Mouse (Mus musculus): ENCODE data around the gene Dnah8. TPM values are rescaled to one million over a fixed set of nuclear protein-coding genes. Genes with fewer than 3 reads are reported as not detected.
"Not testable (repeated sequence)": the region's sequence is repeated elsewhere in the genome, so short reads cannot be mapped to it uniquely, and the experiment has no call there.

Gene Dnah8
- total RNA-seq, 1 experiment from 2014 or later = 0.64 TPM

DNA sequence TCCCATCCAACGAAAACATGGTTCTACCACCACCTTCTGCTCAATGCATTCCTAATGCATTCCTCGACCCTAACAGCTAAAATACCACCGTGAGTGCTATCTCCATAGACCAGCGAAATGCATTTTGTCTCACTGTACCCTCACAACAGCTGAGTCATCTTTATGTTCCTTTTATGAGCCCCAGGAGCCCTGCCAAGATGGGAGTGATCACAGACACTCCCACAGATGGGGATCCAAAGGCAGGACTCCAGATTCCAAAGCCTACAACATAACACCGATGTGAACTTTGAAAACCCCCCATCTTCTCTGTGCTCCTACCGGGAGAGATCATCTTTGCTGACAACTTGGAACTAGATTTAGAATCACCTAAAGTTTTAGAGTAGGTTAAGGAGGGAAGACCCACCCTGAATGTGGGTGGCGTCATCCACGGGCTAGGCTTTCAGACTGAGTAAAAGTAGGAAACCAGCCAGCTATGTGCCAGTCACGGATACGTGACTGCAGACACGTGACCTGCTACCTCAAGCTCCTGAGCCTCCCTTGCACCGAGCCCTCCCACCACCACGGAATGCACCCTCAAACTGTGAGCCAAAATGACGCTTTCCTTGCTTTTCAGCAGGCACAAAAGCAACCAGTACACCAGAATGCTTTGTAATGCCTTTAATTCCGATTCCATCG lies 14.7 kb upstream of the Dnah8 start:
- no peak for DNase-seq

DNA sequence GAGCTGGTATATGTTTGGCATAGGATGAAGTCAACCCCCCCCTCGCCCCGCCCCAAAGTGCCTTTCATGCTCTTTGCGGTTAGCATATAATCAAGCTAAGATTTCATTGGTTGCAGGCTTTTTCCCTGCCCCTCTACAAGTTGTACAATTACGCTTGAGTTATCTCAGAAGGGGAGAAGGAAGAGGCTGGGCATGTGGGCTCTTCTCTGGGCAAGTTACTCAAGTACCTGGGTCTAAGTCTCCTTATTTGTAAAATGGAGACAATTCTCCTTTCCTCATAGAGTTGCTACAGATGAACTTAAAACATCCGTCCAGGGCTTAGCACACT lies 14.2 kb upstream of the Dnah8 start:
- DNase-seq = no peak

DNA sequence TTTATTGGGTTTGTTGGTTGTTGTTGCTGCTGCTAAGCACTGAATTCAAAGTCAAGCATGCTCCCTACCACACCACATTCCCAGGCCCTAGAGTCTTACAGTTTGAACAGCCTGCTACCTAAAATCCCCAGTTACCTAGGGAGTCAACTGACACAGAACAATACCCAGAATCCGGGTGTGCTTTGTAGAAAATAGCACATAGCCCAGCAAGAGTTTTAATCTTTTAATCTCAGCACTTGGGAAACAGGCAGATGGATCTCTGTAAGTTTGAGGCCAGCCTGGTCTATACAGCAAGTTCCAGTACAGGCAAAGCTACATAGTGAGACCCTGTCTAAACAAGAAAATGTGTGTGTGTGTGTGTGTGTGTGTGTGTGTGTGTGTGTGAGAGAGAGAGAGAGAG lies 13.4 kb upstream of the Dnah8 start:
- DNase-seq = no peak

DNA sequence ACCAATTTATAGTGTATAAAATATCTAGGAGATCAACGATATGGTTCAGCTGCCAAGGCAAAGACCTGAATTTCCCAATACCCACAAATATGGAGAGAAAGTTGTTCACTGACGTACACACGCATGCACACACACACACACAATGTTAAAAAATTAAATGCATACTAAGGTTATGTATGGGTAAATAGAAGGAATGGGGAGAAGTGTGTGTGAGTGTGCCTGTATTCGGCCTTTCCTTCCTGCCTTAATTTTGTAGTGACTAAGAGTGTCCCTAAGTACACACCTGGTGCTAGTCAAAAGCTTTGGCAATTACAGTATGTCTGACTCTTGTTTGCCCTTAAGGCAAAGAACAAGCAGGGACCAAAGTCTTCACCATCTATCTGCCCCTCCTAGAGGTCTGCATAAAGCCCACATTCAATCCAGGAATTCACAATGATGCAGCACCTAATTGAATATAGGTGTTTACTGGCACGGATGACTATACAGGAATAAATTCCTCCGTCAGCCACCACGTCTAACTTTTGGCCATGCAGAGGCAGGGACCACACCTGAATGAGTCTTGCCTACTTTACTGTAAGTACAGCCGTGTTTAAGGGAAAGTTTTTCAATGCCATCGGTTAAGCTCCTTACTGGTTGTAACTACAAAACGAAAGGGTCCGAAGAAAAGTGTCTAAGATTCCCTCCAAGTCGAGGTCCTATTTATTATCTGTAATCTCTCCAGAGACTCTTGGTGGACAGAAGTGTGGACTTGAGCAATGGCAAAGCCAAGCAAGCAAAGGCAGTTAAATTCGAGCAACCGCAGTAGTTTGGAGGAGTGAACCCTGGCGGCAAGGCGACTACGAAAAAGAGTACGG lies 12.7 kb upstream of the Dnah8 start:
- DNase-seq = no peak

DNA sequence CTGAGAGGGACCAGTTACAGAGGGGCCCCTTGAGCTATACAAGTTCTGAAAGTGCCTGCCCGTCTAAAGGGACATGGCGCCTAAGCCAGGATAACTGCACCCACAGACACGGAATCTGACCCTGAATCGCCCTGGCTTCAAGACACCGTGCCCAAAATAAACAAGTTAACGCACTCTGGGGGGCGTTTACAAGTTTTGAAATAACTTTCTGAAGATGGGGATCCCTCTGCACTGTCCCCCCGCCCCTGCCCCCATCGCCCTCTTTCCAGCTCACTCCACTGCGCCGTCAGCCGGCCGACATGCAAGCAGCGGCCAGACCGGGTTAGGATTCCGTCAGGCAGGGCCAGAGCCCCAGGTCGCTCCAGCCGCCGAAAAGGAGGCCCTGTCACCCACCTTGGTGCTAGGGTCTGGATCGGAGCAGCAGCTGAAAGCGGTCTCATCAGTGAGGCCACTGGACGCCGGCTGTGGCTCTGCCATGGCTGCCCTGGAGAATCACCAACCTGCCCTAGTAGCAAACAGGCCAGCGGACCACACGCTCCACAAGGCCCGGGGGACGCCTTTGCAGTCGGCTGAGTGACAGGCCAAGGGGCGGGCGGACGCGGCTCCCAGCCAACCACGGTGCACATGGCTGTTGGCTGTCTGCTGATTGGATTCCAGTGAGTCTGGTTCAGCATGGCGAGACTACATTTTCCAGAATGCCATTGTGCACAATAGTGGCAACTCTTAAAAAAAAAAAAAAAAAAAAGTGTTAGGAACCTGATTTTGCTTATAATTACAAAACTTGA lies 11.9 kb upstream of the Dnah8 start:
- DNase-seq = peak; percentile 100

DNA sequence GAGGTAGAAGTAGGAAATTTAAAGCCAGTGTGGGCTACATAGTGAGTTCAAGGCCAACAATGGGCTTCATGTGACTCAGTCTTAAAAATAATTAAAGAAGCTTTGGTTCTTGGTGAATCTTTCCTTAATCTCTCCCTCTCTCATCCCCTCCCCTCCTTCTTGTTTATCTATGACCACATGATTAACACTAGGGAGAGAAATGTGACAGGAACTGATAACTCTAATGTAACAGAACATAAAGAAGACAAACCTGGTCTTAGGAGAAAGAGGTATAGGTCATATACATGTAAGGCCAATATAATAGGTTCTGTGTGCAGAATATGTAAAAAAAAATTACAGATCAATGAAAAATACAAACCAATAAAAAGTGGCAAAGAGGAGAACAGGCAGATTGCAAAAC lies 10.8 kb upstream of the Dnah8 start:
- DNase-seq = no peak

DNA sequence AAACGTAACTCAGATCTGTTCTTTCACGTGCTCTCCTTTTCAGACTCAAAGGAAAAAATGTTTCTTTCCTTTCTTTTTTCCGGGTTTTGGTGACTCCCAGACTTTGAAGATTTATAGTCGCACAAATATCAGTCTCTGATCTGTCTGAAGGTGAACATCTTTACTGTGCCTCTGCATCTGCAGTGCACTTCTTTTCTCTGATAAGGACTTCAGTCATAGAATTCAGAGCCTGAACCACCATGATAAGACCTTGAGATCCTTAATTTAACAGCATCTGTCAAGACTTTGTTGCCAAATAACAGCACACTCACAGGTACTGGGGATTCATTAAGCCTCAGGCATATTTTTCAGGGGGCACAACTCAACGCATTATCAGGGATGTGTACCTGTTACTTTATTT lies 8.0 kb upstream of the Dnah8 start:
- no peak for DNase-seq

DNA sequence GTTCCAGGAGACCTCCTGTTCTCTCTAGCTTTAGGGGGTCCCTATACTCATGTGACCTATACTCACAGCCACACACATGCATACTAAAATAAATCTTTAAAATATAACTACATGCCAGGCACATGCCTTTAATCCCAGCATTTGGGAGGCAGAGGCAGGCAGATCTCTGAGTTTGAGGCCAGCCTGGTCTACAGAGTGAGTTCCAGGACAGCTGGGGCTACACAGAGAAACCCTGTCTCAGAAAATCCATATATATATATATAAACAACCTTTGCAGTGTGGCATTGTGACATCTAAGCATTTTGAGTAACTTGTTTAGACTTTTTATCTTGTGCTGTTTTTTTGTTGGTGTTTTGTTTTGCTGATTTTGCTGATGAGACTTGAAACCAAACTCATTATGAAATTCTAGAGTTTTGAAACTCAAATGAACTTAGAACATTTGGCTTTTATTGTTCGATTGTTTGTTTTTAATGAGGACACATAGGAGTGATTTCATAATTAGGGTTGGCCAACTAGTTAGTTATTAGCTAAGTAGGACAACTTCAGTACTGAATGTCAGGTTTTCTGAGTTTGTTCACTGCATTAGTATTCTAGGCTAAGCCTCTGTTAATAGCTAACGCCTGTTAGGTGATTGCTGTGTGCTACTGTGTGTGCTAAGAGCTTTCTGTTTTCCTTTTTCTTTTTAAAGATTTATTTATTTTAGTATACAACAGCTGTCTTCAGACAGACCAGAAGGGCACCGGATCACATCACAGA lies 5.8 kb upstream of the Dnah8 start:
- DNase-seq = no peak

DNA sequence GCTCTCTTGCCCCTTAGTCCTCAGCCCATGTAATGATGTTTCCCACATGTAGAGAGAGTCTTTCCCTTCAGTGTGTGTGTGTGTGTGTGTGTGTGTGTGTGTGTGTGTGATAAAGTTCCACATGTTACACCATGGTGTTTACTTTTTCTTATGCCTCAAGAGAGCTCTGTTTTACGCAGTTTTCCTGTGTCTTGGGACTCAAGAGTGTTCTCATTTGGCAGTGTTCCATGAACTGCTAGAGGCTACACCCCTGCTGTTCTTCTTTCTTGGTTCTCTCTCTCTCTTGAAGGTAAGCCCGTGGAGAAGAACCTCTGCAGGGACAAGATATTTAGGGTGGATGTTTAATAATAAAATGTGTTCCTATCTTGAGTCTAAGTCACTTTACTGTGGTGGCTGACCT lies 5.0 kb upstream of the Dnah8 start:
- no peak for DNase-seq

DNA sequence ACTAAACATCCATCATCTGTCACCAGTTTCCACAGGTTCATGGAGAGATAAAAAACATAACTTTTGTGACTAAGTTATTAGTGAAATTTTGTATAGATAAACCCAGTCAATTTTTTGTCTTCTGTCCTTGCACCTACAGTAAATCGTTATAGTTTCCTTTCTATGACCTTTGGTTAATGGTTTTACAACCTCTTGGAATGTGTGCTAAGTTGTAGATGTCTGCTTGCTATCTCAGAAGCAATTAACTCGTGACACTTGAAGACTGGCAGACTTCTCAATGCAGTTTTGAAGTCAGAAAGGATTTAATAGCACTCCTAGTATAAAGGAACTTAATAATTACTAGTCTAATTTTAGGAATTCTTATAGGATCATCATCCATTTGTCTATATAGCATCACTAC lies 3.6 kb upstream of the Dnah8 start:
- DNase-seq = no peak

DNA sequence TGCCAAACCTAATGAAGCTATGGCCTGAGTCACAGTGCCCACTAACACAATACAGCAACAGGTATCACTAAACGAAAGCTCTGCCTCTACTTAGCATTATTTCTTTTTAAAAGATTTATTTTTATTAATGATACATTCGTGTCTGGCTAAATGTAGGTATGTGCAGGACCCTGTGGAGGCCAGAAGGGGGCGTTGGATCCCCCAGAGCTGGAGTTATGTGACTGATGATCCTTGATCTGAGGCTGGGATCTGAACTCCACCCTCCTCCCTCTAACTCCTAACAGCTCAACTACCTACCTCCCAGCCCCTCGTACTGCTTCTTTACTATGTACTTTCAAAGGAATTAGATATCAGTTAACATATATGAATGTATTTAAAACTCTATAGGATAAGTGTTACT lies 2.7 kb upstream of the Dnah8 start:
- DNase-seq = no peak

DNA sequence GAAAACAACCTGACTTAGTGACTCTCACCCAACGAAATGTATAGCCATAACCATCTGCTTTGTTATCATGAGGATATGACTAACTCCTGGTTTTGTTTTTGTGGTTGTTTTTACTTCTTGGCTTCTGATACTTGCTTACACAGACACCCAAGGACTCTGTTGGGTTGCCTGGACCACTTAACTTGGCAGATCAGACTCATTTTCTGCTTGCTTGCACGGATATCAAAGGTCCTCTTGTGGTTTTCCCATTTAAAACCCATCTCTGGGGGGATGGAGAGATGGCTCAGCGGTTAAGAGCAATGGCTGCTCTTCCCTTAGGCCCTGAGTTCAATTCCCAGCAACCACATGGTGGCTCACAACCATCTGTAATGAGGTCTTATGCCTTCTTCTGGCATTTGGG lies 954 bp upstream of the Dnah8 start:
- DNase-seq = no peak

DNA sequence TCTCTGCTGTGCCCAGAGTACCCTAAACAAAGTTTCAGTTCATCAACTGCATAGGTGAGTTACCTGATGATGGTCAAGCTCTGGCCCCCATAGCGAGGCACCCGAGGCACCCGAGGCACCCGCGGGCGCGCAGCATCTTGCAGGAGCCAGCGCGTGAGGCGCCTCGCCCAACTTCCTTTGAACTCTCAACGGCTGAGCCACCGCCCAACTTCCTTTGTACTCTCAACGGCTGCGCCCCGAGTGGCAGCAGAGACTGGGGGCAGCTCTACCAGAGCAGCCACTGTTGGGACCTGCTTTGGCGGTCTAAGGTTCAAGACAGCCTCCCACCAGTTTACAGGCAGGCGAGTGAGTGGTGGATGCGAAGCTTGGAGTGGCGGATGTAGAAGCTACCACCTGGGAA lies 2.6 kb downstream of the Dnah8 start, which contains the start of gene Glo1:
Gene Glo1 (minus strand): TSS at position 153 of the 400 bp plus-strand sequence.
- not testable (repeated sequence) for DNase-seq

DNA sequence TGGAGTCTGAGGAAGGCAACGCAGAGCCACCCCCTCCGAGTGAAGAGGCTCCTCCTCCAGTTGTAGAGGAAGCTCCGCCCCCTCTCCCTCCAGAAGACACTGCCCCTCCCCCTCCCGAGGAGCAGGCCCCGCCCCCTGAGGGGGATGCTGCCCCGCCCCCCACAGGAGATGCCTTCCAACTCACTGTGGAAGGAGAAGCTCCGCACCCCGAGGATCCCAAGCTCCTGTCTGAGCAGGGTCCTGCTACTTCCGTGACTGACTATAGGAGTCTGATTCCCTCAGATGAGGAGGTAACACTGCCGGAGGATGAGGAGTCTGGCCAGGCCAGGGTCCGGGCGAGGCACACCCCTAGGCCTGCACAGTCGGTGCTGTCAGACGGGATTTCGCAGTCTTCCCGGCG lies 11.2 kb downstream of the Dnah8 start:
- no peak for DNase-seq

DNA sequence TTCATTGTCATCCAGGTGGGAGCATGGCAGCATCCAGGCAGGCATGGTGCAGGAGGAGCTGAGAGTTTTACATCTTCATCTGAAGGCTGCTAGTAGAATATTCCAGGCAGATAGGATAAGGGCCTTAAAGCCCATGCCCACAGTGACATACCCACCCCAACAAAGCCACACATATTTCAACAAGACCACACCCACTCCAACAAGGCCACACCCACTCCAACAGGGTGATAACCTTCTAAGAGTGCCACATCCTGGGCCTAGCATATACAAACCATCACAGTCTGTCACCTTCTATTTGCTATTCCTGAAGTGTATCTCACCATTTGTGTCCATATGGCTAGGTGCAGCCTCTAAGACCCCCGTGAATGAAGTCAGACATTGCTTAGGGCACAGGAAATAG lies 13.6 kb downstream of the Dnah8 start:
- DNase-seq = no peak

DNA sequence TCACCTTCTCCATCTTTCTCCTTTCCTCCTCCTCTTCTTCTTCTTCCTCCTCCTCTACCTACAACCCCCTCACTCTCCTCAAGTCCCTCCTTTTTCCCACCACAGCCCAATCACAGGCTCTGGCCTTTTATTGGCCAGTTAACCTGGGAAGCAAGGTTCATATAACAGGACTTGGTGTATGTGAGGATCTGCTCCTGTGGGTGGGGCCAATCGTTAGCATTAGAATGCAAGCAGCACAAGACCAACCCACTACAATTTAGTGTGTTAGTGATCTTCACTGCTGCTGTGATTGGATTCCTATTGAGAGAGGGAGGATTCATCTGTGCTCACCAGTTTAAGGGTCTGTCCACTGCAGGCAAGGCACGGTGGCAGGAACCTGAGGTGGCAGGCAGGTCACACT lies 14.8 kb downstream of the Dnah8 start:
- DNase-seq = no peak

DNA sequence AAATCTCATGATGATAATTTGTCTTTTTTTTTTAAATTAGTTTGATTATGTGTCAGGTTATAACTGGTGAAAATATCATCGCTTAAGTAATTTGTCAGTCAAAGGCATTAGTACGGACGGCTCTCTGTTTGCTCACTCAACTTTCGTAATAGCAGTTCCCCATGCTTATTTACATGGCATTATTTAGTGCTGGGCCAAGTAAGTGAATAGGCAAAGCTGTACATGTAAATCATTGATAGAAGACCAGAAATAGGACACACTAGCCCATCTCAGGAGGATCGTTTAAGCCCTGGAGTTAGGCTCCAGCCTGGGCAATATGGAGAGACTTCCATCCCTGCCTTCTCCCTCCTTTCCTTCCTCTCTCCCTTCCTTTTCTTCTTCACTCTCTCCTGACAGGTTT lies 16.7 kb downstream of the Dnah8 start:
- DNase-seq = no peak

DNA sequence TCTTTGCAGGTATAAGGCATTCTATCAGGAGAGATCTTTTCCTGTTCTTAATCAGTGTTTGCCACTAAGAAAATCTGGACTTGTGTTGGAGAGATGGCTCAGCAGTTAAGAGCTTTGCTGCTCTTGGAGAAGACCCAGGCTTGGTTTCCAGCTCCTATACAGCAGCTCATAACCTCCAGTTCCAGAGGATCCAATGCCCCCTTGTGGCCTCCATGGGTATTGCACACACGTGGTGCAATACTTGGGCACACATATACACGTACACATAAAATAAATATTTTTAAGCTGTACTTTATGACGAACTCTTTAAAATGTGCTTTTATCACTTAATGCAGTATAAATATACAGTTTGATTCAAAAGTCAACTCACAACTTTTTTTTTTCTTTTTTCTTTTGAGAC lies 24.6 kb downstream of the Dnah8 start:
- DNase-seq = no peak

DNA sequence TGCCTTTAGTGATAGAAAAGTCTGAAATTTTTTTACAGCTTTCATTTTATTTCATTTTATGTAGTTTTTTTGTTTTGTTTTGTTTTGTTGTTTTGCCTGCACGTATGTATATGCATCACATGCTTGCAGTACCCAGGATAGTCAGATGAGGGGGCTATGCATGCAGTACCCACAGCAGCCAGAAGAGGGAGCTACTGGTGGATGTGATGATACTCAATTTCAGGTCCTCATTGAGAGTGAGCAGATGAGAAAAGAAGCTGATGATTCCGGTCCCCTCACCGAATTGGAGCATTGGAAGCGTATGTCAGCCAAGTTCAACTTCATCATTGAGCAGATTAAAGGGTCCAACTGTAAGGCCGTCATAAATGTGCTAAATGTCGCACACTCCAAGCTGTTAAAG lies 28.9 kb downstream of the Dnah8 start:
- DNase-seq = no peak

DNA sequence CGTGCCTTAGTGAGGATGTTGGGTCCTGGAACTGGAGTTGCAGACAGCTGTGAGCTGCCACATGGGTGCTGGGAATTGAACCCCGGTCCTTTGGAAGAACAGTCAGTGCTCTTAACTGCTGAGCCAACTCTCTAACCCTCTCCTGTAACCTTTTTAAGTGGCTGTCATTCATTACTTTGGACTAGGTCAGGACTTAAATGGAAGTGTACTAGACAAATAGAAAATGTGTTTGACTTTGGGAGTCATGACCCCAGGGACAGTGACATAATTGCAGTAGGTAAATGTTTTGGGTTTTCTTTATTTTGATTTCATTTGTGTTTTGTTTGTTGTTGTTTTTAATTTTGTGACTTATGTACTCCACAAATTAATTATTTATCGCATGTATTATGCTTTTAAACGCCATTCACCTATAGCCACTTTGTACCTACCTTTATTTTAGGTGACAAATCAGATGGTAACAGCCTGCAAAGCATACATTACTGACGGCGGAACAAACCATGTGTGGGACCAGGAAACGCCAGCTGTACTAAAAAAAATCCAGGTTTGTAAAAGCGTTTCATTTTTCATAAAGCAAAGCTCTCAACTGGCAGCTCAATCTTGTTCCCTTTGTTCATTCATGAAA lies 33.5 kb downstream of the Dnah8 start:
- DNase-seq = no peak

DNA sequence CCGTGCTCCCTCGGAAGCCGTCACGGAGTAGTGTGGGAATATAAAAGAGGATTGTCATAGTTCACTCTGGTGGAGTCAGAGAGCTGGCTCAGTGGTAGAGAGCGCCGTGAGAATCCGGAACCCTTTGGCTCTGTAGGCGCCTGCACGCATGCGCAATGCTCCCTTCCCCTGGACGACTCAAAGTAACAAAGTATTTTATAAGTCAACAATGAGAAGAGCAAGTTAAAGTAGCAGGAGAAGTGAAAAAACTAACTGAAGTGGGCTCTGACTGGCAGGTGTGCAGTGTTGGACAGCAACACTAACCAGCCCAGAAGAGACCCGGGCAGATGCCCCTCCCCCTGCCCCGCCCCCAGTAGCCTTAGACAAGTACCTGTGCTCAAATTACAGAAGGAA lies 34.0 kb downstream of the Dnah8 start:
- DNase-seq = peak; percentile 76

DNA sequence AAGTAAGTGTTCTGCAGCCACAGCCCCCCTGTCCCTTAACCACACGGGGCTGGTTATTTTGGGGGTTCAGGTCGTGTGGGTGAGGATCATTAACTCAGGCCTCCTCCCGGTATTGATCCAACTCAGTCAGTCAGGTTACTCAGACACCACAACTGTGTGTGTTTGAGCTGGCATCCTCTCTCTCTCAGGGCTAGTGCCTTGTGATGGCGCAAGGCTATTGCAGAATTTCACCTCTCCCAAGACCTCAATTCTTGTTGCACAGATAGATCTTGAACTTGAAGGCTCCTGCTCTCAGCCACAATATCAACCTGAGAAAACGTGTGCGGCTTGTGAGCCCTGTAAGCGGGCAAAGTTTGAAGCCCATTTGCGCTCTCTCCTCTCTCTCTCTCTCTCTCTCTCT lies 38.0 kb downstream of the Dnah8 start:
- DNase-seq = no peak

Data from adrenal gland, postnatal 25 days (tissue).